Mouse (Mus musculus) CD4-positive helper T cell, adult 2 months (primary cell): ENCODE data around the gene Tfb2m.

Experiments
- DNase-seq: peaks from one replicate; pipeline ENCODE4 v3.0.0-alpha.2; 2012; ENCODE audit warnings: low read depth, missing footprints, low spot score

Gene Tfb2m

GRCm38 (mm10) chr1:179545768-179546550 lies at the start of gene Tfb2m, which contains the start of gene Cnst:
Tfb2m (minus strand) TSS chr1:179546267.
Cnst (plus strand) TSS chr1:179546370.
- peak; percentile 96 for DNase-seq

GRCm38 (mm10) chr1:179592972-179593371 lies 46.9 kb upstream of the Tfb2m start:
- peak; percentile 19 for DNase-seq

DNA sequence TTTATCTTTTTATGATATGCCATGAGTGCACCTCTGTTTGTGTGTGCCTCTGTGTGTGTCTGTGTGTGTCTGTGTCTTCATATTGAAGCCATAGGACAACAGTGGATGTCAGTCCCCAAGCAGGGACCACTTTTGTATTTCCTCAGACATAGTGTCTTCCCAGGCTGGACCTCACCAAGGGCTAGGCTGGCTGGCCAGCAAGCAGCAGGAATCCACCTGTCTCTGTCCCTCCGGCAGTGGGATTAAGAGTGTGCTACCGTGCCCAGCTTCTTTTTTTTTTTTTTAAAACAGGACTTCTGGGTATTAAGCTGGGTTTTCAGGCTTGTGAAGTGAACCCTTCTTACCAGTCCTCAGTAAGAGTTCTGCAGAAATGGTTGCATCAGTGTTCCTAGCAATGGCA lies 46.1 kb upstream of the Tfb2m start:
- no peak for DNase-seq

DNA sequence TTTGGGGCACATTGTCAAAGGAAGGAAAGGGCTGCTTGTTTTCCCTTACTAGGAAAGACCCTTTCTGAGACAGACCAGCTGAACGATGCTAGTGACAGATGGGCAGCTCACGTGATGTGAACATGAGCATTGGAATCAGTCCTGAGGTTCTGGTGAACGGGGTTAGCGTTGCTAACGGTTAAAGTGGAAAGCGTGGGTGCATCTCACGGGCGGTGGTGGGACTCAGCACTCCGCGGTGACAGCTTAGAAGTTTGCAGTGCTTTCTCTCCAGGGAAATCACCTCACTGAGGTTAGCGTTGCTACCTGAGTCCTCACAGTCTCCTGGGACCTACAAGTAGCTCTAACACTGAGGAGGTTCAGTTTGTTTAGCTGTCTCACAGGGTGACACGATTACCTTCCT lies 45.6 kb upstream of the Tfb2m start:
- DNase-seq, result peak; percentile 54

GRCm38 (mm10) chr1:179588230-179588629 lies 42.2 kb upstream of the Tfb2m start:
- no peak for DNase-seq

- DNase-seq, result no peak
Measured at GRCm38 (mm10) chr1:179586430-179587095, 40.5 kb upstream of the Tfb2m start.

DNA sequence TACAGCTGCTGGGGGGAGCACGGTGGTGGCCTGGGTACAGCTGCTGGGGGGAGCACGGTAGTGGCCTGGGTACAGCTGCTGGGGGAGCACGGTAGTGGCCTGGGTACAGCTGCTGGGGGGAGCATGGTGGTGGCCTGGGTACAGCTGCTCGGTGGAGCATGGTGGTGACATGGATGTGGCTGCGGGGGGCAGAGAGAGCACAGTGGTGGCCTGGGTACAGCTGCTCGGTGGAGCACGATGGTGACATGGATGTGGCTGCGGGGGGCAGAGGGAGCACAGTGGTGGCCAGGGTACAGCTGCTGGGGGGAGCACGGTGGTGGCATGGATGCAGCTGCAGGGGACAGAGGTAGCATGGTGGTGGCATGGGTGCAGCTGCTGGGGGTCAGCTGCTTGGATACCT lies 39.6 kb upstream of the Tfb2m start:
- no peak for DNase-seq

- DNase-seq, result no peak
Measured at GRCm38 (mm10) chr1:179584220-179584619, 38.2 kb upstream of the Tfb2m start.

GRCm38 (mm10) chr1:179583090-179583489 lies 37.0 kb upstream of the Tfb2m start:
- DNase-seq, result no peak

GRCm38 (mm10) chr1:179582021-179582433 lies 36.0 kb upstream of the Tfb2m start:
- no peak for DNase-seq

GRCm38 (mm10) chr1:179581422-179581821 lies 35.4 kb upstream of the Tfb2m start:
- no peak for DNase-seq

GRCm38 (mm10) chr1:179580200-179580599 lies 34.1 kb upstream of the Tfb2m start:
- no peak for DNase-seq

DNA sequence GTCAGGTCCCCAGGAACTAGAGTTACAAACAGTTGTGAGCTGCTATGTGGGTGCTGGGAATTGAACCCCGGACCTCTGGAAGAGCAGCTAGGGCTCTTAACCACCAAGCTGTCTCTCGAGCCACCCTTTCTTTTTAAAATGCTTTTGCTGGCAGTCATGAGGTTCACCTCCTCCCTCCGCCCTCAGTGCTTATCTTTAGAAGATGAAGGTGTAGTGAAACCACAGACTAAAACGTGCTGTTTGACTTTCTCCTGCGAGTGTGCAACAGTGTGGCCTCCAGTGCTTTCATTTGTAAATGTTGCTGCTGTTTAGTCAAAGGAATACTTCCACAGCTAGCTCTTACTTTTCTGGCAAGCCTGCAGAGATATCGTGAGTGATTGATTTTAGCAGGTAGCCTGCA lies 32.6 kb upstream of the Tfb2m start:
- peak; percentile 78 for DNase-seq

DNA sequence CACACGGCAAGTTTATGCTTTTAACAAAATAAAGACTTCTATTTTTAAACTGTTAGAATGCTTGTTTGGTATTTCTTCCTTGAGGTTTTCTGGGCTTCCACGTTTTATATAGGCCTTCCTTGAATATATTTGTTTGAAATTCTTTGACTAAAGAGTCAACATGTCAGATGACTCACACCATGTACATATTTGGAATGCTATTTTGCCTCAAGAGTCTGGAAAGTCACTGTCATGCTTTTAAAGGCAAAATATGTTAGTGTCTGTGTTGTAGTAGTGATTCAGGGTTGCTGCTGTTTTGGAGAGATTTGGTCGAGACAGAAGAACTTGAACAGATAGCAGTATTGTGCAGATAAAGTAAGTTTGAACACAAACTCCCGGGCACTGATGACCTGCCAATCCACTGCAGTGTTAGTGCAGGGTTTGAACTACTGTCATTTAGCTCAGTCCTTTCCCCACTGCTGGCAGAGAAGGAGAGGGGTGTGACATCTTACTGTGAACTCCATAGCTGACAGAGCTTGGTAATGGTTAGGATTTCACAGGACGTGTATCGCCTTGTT lies 27.7 kb upstream of the Tfb2m start:
- no peak for DNase-seq

DNA sequence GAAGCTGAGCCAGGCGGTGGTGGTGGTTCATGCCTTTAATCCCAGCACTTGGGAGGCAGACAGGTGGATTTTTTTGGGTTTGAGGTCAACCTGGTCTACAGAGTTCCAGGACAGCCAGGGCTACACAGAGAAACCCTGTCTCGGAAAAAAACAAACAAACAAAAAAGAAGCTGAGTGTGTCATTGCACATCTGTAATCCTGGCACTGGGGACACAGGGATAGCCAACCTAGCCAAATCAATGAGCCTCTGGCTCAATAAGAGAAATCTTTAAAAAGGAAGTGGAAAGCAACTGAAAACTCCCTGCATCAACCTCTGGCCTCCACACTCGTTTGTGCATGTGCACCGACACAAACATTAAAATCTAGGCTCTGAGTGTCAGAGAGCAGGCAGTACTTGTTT lies 25.6 kb upstream of the Tfb2m start:
- no peak for DNase-seq

GRCm38 (mm10) chr1:179570482-179570881 lies 24.4 kb upstream of the Tfb2m start:
- no peak for DNase-seq

DNA sequence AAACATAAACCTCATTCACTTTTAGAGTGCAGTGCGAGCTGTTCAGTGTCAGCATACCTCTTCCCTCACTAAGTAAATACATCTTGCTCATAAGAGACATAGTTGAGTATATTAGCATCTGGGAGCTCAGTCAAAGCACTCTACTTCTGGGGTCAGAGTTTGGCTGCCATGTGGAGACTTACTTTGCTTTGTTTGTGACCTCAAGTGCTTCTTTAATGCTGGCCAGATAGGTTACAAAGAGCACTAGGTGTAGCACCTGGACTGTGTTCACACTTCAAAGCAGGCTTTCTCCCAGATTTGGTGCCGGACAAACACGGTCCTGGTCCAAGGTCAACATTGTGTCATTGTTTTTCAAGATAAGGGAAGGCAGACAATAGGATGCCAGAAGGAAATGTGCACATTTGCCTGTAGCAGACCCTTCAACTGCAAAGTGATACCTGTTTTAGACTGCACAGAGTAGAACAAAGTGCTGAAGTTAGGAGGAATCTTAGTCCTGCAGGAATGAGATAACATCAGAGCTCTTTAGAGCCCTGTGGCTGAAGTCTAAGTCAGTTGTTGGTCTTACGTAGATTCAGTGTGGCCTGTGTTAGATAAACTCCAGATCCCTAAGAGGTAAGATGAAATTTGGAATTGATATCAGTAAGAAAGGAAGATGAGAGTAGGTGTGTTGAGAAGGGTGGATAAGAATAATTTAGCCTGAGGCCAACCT lies 22.8 kb upstream of the Tfb2m start:
- DNase-seq, result no peak

GRCm38 (mm10) chr1:179567558-179567957 lies 21.5 kb upstream of the Tfb2m start:
- DNase-seq, result no peak

DNA sequence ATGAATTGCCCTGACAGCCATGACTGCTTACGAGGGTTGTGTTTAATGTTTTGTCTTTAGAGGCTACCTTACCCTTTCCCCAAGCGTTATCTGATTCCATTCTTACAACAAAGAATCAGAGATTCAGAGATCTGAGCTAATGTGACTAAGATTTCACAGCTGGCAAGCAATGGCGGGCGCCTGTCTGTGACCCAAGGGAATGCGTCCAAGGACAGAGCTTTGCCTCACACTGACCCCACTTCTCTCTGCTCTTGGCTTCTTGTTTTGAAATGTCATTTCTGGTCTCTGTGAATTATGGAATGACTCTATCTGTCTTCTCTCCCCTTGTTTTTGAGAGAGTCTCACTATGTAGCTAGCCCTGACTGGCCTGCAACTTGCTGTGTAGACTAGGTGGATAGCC lies 17.9 kb upstream of the Tfb2m start:
- no peak for DNase-seq

GRCm38 (mm10) chr1:179563211-179563610 lies 17.1 kb upstream of the Tfb2m start:
- no peak for DNase-seq

- DNase-seq, result peak; percentile 41
Measured at GRCm38 (mm10) chr1:179560845-179561430, 14.9 kb upstream of the Tfb2m start.
